ENCODE assay signal across 10 mouse cellular contexts in genomic region chr7:79505376-79505775, GRCm38 (mm10). TPM values are rescaled to one million over a fixed set of nuclear protein-coding genes. Genes with fewer than 3 reads are reported as not detected.
DNase-seq lines count a peak whose midpoint lies in the region; ATAC-seq and TF ChIP-seq lines count a peak whose summit lies in the region.
"Had no signal": no experiment of that assay in that cellular context is flagged by ENCODE, and none has a peak within 500 bp of the region (broad histone marks: within the 10 kb centered on the region; RNA-seq: fewer than 3 reads in every experiment).

No protein-coding gene starts in this region.

- H3K4me2 ChIP-seq in heart, postnatal 0 days (ENCODE audit: low read depth, low read length): no peak overlapping the region
- H3K4me2 ChIP-seq in forebrain, embryonic 14.5 days (ENCODE audit: low read length): peak overlapping the region; percentile 99
- H3K4me2 ChIP-seq in liver, embryonic 13.5 days: peak overlapping the region; percentile 41

- no peaks in the 10 kb centered on the region for H3K36me3 ChIP-seq in heart, postnatal 0 days (replicated peaks; ENCODE audit: control insufficient read depth, insufficient read depth, low read length)
- peaks cover 73% of the 10 kb centered on the region for H3K36me3 ChIP-seq in forebrain, embryonic 14.5 days (ENCODE audit: control insufficient read depth, insufficient read depth, low read length)
- no peaks in the 10 kb centered on the region for H3K36me3 ChIP-seq in liver, embryonic 13.5 days

- H3K9me3 ChIP-seq in heart, postnatal 0 days (replicated peaks; ENCODE audit: control insufficient read depth, low read length): no peaks in the 10 kb centered on the region
- H3K9me3 ChIP-seq in forebrain, embryonic 14.5 days (replicated peaks; ENCODE audit: control insufficient read depth, low read length): no peaks in the 10 kb centered on the region
- H3K9me3 ChIP-seq in liver, embryonic 13.5 days (replicated peaks): no peaks in the 10 kb centered on the region

- H3K9ac ChIP-seq in heart, postnatal 0 days (replicated peaks; ENCODE audit: low read depth, low read length): no peak overlapping the region
- peak overlapping the region; percentile 100 for H3K9ac ChIP-seq in forebrain, embryonic 14.5 days (ENCODE audit: low read length)
- no peak overlapping the region for H3K9ac ChIP-seq in liver, embryonic 13.5 days

- no peaks in the 10 kb centered on the region for H3K4me1 ChIP-seq in heart, postnatal 0 days (ENCODE audit: control insufficient read depth, insufficient read depth)
- H3K4me1 ChIP-seq in forebrain, embryonic 14.5 days (ENCODE audit: control insufficient read depth, insufficient read depth, low read length): peaks cover 7% of the 10 kb centered on the region
- peaks cover 5% of the 10 kb centered on the region; the same call in 1 of the 2 replicates for H3K4me1 ChIP-seq in liver, embryonic 13.5 days (replicated peaks)

- H3K4me3 ChIP-seq in heart, postnatal 0 days (ENCODE audit: low read depth, low read length): peak overlapping the region; percentile 21; the same call in 1 of the 2 replicates
- peak overlapping the region; percentile 99 for H3K4me3 ChIP-seq in forebrain, embryonic 14.5 days (ENCODE audit: low read depth, low read length)
- H3K4me3 ChIP-seq in liver, embryonic 13.5 days (replicated peaks): peak overlapping the region; percentile 33; the same call in 1 of the 2 replicates
- H3K4me3 ChIP-seq: myocyte had no signal

- no peak for ATAC-seq in heart, postnatal 0 days (ENCODE audit: insufficient read depth, low read depth)
- ATAC-seq in forebrain, embryonic 14.5 days: no peak
- ATAC-seq in liver, embryonic 13.5 days (ENCODE audit: low read depth): no peak
- ATAC-seq: inflammation-experienced regulatory T-cells, adult 6 months had no signal

- no peak for DNase-seq in heart, postnatal 0 days (ENCODE audit: low spot score)
- no peak for DNase-seq in heart, adult 9 months (ENCODE audit: low spot score in 2 of 2)
- DNase-seq in cerebellum, adult 8-10 months: peak; percentile 47
- DNase-seq in forebrain, embryonic 14.5 days (ENCODE audit: low spot score): peak; percentile 50
- DNase-seq in liver, embryonic 13.5 days: no peak
- DNase-seq in Muller cell, postnatal 12 days (ENCODE audit: inconsistent ontology term): no peak
- no peak for DNase-seq in thymus, postnatal 25 days
- DNase-seq in gastrocnemius, adult 8-10 months (ENCODE audit: low spot score in 2 of 2): no peak

- 2% methylated on average over 22 of the region's 22 CpGs for WGBS in heart, postnatal 0 days
- under 1% methylated on average over 22 of the region's 22 CpGs for WGBS in forebrain, embryonic 14.5 days
- 5% methylated on average over 22 of the region's 22 CpGs for WGBS in liver, embryonic 13.5 days (ENCODE audit: insufficient replicate concordance)

- H3K27ac ChIP-seq in heart, postnatal 0 days (ENCODE audit: low read depth): no peak overlapping the region
- peak overlapping the region; percentile 100 for H3K27ac ChIP-seq in forebrain, embryonic 14.5 days (ENCODE audit: low read depth, low read length)
- no peak overlapping the region for H3K27ac ChIP-seq in liver, embryonic 13.5 days

- TF ChIP-seq EP300 in heart, postnatal 0 days (IDR thresholded peaks at IDR 0.05; ENCODE audit: low read depth): no peak

- TF ChIP-seq CTCF in heart, postnatal 0 days (IDR thresholded peaks at IDR 0.05; ENCODE audit: low read depth): no peak

- peaks cover 100% of the 10 kb centered on the region for H3K27me3 ChIP-seq in heart, postnatal 0 days (ENCODE audit: control insufficient read depth, insufficient read depth, low read length)
- H3K27me3 ChIP-seq in forebrain, embryonic 14.5 days (replicated peaks; ENCODE audit: control insufficient read depth, insufficient read depth, low read length): no peaks in the 10 kb centered on the region
- peaks cover 100% of the 10 kb centered on the region for H3K27me3 ChIP-seq in liver, embryonic 13.5 days

RNA-seq across cellular contexts. Expression of gene Polg, which starts 39.2 kb away (rescaled TPM):
- 32.6 and 87.4 TPM in 2 replicates for total RNA-seq in heart, postnatal 0 days (2014; rRNA removed; ENCODE audit: low replicate concordance)
- 15.9 and 17.1 TPM in 2 replicates for polyA plus RNA-seq in heart, postnatal 0 days (2015; fragmentation: Nextera tagmentation; extraction: Ambion mirVana)
- 20.2 and 23.4 TPM in 2 replicates for polyA plus RNA-seq in forebrain, embryonic 14.5 days (2014; fragmentation: Nextera tagmentation; extraction: Ambion mirVana)
- polyA plus RNA-seq in liver, embryonic 13.5 days (2015; fragmentation: Nextera tagmentation; extraction: Ambion mirVana): 15.4 and 18.5 TPM in 2 replicates
- 10 to 100 TPM; 26.0 to 43.5 (median 38.1) TPM for total RNA-seq in gastrocnemius, adult 8-10 months (2022)

Comparison
In these comparisons a context has a peak if more than half of its experiments do, and no peak if none do; other contexts are left out.
1. DNase-seq: peak in cerebellum, adult 8-10 months (single experiment) and forebrain, embryonic 14.5 days (single experiment); none in heart, postnatal 0 days (single experiment), heart, adult 9 months (0 of 2), liver, embryonic 13.5 days (single experiment), Muller cell, postnatal 12 days (single experiment), thymus, postnatal 25 days (single experiment) and gastrocnemius, adult 8-10 months (0 of 2).
2. H3K4me3 ChIP-seq: peak in every context shown above with its lines; median percentile 99 in forebrain, embryonic 14.5 days; 33 in liver, embryonic 13.5 days; 21 in heart, postnatal 0 days.